Mouse (Mus musculus) adrenal gland, postnatal 10 days (tissue): ENCODE data around the gene Slco3a1. TPM values are rescaled to one million over a fixed set of nuclear protein-coding genes. Genes with fewer than 3 reads are reported as not detected.
"Not testable (repeated sequence)": the region's sequence is repeated elsewhere in the genome, so short reads cannot be mapped to it uniquely, and the experiment has no call there.

ENCODE experiments used
- DNase-seq: peaks from one replicate; pipeline ENCODE4 v3.0.0; 2021; ENCODE audit warnings: mixed read lengths
- total RNA-seq, 2 experiments: library from RNA; stranded (reverse); gene quantifications; 2 replicates each; pipeline ENCODE4 v1.2.3; 2021

Slco3a1 gene
- total RNA-seq, 2 experiments from 2014 or later, result 20.5 to 31.2 TPM

- DNase-seq, result no peak
These were observed 127.4 kb downstream of the Slco3a1 start for GRCm38 (mm10) chr7:74427135-74427534.

- no peak for DNase-seq
These were observed 128.6 kb downstream of the Slco3a1 start for GRCm38 (mm10) chr7:74425941-74426340.

GRCm38 (mm10) chr7:74423928-74424850, 130.4 kb downstream of the Slco3a1 start:
- peak; percentile 28 for DNase-seq

GRCm38 (mm10) chr7:74423316-74423715, 131.3 kb downstream of the Slco3a1 start:
- DNase-seq, result no peak

GRCm38 (mm10) chr7:74422731-74423130, 131.8 kb downstream of the Slco3a1 start:
- no peak for DNase-seq

GRCm38 (mm10) chr7:74422002-74422401, 132.6 kb downstream of the Slco3a1 start:
- no peak for DNase-seq

- DNase-seq, result no peak
These were observed 133.0 kb downstream of the Slco3a1 start for GRCm38 (mm10) chr7:74421591-74421990.

GRCm38 (mm10) chr7:74419706-74420105, 134.9 kb downstream of the Slco3a1 start:
- no peak for DNase-seq

- no peak for DNase-seq
These were observed 137.6 kb downstream of the Slco3a1 start for GRCm38 (mm10) chr7:74417009-74417408.

- no peak for DNase-seq
These were observed 139.3 kb downstream of the Slco3a1 start for GRCm38 (mm10) chr7:74415241-74415640.

- DNase-seq, result no peak
These were observed 140.6 kb downstream of the Slco3a1 start for GRCm38 (mm10) chr7:74413738-74414716.

- peak; percentile 15 for DNase-seq
These were observed 145.8 kb downstream of the Slco3a1 start for GRCm38 (mm10) chr7:74408601-74409323.

GRCm38 (mm10) chr7:74407851-74408250, 146.7 kb downstream of the Slco3a1 start:
- not testable (repeated sequence) for DNase-seq

GRCm38 (mm10) chr7:74399729-74400128, 154.9 kb downstream of the Slco3a1 start:
- no peak for DNase-seq

GRCm38 (mm10) chr7:74399154-74399553, 155.4 kb downstream of the Slco3a1 start:
- DNase-seq, result no peak

GRCm38 (mm10) chr7:74398326-74398725, 156.3 kb downstream of the Slco3a1 start:
- no peak for DNase-seq

- no peak for DNase-seq
These were observed 163.1 kb downstream of the Slco3a1 start for GRCm38 (mm10) chr7:74391451-74391873.

GRCm38 (mm10) chr7:74389570-74389969, 165.0 kb downstream of the Slco3a1 start:
- no peak for DNase-seq

- peak; percentile 41 for DNase-seq
These were observed 168.3 kb downstream of the Slco3a1 start for GRCm38 (mm10) chr7:74386257-74386656.

- no peak for DNase-seq
These were observed 171.4 kb downstream of the Slco3a1 start for GRCm38 (mm10) chr7:74383040-74383666.

- no peak for DNase-seq
These were observed 172.3 kb downstream of the Slco3a1 start for GRCm38 (mm10) chr7:74382286-74382685.
